Mouse (Mus musculus) forebrain, embryonic 14.5 days (tissue): ENCODE results near the gene Kif1c. TPM values are rescaled to one million over a fixed set of nuclear protein-coding genes. Genes with fewer than 3 reads are reported as not detected.

Experiments
- ATAC-seq: fragments of 200-750 bp; cut with Nextera tagmentation; 2 replicates; pipeline ENCODE4 v1.8.0; 2017; ENCODE audit warnings: mild to moderate bottlenecking, moderate library complexity
- DNase-seq: peaks from one replicate; pipeline ENCODE4 v3.0.0-alpha.2; 2015; ENCODE audit warnings: low spot score
- H3K27ac ChIP-seq: fragments of 300-500 bp; sonication (generic); 2 replicates; pipeline ENCODE4 v1.5.1; 2014; ENCODE audit warnings: low read depth, mild to moderate bottlenecking, control low read depth, low read length, moderate library complexity
- H3K27me3 ChIP-seq: fragments of 300-500 bp; sonication (generic); replicated peaks from 2 replicates; pipeline ENCODE4 v1.6.1; 2014; ENCODE audit warnings: low read length, control low read depth, mixed read lengths; ENCODE audit not compliant: control insufficient read depth, insufficient read depth
- H3K36me3 ChIP-seq: fragments of 300-500 bp; sonication (generic); 2 replicates; pipeline ENCODE4 v1.6.1; 2014; ENCODE audit warnings: low read length, control low read depth; ENCODE audit not compliant: control insufficient read depth, insufficient read depth
- H3K4me1 ChIP-seq: fragments of 300-500 bp; sonication (generic); 2 replicates; pipeline ENCODE4 v1.6.1; 2014; ENCODE audit warnings: antibody characterized with exemption, low read length, control low read depth; ENCODE audit not compliant: control insufficient read depth, insufficient read depth
- H3K4me2 ChIP-seq: fragments of 300-500 bp; sonication (generic); 2 replicates; pipeline ENCODE4 v1.6.1; 2014; ENCODE audit warnings: mild to moderate bottlenecking, control low read depth, low read length
- H3K4me3 ChIP-seq: fragments of 300-500 bp; sonication (generic); 2 replicates; pipeline ENCODE4 v1.5.1; 2014; ENCODE audit warnings: low read depth, low read length, control low read depth
- H3K9ac ChIP-seq: fragments of 300-500 bp; sonication (generic); 2 replicates; pipeline ENCODE4 v1.6.1; 2014; ENCODE audit warnings: mild to moderate bottlenecking, low read length, control low read depth, moderate library complexity
- H3K9me3 ChIP-seq: fragments of 300-500 bp; sonication (generic); replicated peaks from 2 replicates; pipeline ENCODE4 v1.6.1; 2016; ENCODE audit warnings: low read length, control low read depth, mixed read lengths; ENCODE audit not compliant: control insufficient read depth
- WGBS: fragments of 180-500 bp; shearing (Covaris S2); extraction: QIAGEN DNeasy Blood & Tissue Kit; methylation state at CpG from one replicate; pipeline ENCODE4 v1.1.7; 2014; 5-methylcytosine and 5-hydroxymethylcytosine counted together
- polyA plus RNA-seq: library from polyadenylated mRNA; unstranded; fragments of >200 nt; fragmentation: Nextera tagmentation; extraction: Ambion mirVana; gene quantifications from 2 replicates; pipeline ENCODE4 v1.2.1, GENCODE M21; 2014

Gene Kif1c
- polyA plus RNA-seq, 1 experiment from 2014 or later: 4.6 TPM

GRCm38 (mm10) chr11:70663957-70664356 is 36.4 kb upstream of the Kif1c start:
- no peak for ATAC-seq
- no peak overlapping the region for H3K4me2 ChIP-seq
- H3K4me1 ChIP-seq: peaks cover 7% of the 10 kb centered on the region
- H3K27ac ChIP-seq: no peak overlapping the region
- H3K9ac ChIP-seq: no peak overlapping the region
- WGBS: 86% methylated on average over 6 of the region's 6 CpGs
- no peaks in the 10 kb centered on the region for H3K27me3 ChIP-seq
- no peak overlapping the region for H3K4me3 ChIP-seq
- H3K9me3 ChIP-seq: no peaks in the 10 kb centered on the region
- H3K36me3 ChIP-seq: peaks cover 52% of the 10 kb centered on the region
- no peak for DNase-seq

GRCm38 (mm10) chr11:70664741-70665140 is 35.6 kb upstream of the Kif1c start:
- 95% methylated on average over 9 of the region's 9 CpGs for WGBS
- Histone ChIP-seq H3K9ac (no peak overlapping the region), H3K4me2 (no peak overlapping the region), H3K27me3 (no peaks in the 10 kb centered on the region), H3K4me1 (peaks cover 7% of the 10 kb centered on the region), H3K36me3 (peaks cover 52% of the 10 kb centered on the region), H3K4me3 (no peak overlapping the region), H3K27ac (no peak overlapping the region), H3K9me3 (no peaks in the 10 kb centered on the region)
- DNase-seq: no peak
- no peak for ATAC-seq

- DNase-seq (no peak), ATAC-seq (no peak)
- peaks cover 14% of the 10 kb centered on the region for H3K4me1 ChIP-seq
- no peak overlapping the region for H3K4me3 ChIP-seq
- no peak overlapping the region for H3K9ac ChIP-seq
- 94% methylated on average over 8 of the region's 8 CpGs for WGBS
- H3K36me3 ChIP-seq: peaks cover 49% of the 10 kb centered on the region
- no peaks in the 10 kb centered on the region for H3K9me3 ChIP-seq
- no peaks in the 10 kb centered on the region for H3K27me3 ChIP-seq
- no peak overlapping the region for H3K27ac ChIP-seq
- no peak overlapping the region for H3K4me2 ChIP-seq
These were observed 33.7 kb upstream of the Kif1c start for GRCm38 (mm10) chr11:70666687-70667086.

GRCm38 (mm10) chr11:70667271-70668150 is 32.8 kb upstream of the Kif1c start:
- Histone ChIP-seq H3K27ac (peak overlapping the region; percentile 74; the same call in 1 of the 2 replicates), H3K9ac (peak overlapping the region; percentile 70), H3K27me3 (no peaks in the 10 kb centered on the region), H3K9me3 (no peaks in the 10 kb centered on the region), H3K4me3 (peak overlapping the region; percentile 68), H3K4me2 (peak overlapping the region; percentile 85), H3K4me1 (peaks cover 14% of the 10 kb centered on the region), H3K36me3 (peaks cover 50% of the 10 kb centered on the region)
- 72% methylated on average over 14 of the region's 14 CpGs for WGBS
- DNase-seq (no peak), ATAC-seq (no peak)

- 1% methylated on average over 15 of the region's 15 CpGs for WGBS
- DNase-seq: no peak
- ATAC-seq: no peak
These were observed 32.0 kb upstream of the Kif1c start for GRCm38 (mm10) chr11:70668335-70668770.

GRCm38 (mm10) chr11:70668771-70669505 is 31.4 kb upstream of the Kif1c start, which contains the start of gene Spag7:
Gene Spag7 (minus strand): TSS chr11:70669416.
- ATAC-seq: peak; percentile 97
- no peaks in the 10 kb centered on the region for H3K9me3 ChIP-seq
- peak within 1 kb of the TSS; percentile 68 for H3K4me3 ChIP-seq
- no peaks in the 10 kb centered on the region for H3K27me3 ChIP-seq
- peak within 1 kb of the TSS; percentile 96 for H3K27ac ChIP-seq
- peak; percentile 100 for DNase-seq
- peak within 1 kb of the TSS; percentile 83 for H3K9ac ChIP-seq
- peaks cover 39% of the 10 kb centered on the region for H3K36me3 ChIP-seq
- H3K4me2 ChIP-seq: peak within 1 kb of the TSS; percentile 97
- H3K4me1 ChIP-seq: peaks cover 14% of the 10 kb centered on the region
- under 1% methylated on average over 44 of the region's 44 CpGs for WGBS

More at GRCm38 (mm10) chr11:70668335-70668770, 32.0 kb upstream of the Kif1c start:
- Histone ChIP-seq H3K4me3 (peak overlapping the region; percentile 68), H3K9me3 (no peaks in the 10 kb centered on the region), H3K4me2 (peak overlapping the region; percentile 85), H3K36me3 (peaks cover 42% of the 10 kb centered on the region), H3K4me1 (peaks cover 14% of the 10 kb centered on the region), H3K27ac (peak overlapping the region; percentile 74), H3K9ac (peak overlapping the region; percentile 70), H3K27me3 (no peaks in the 10 kb centered on the region)

- peak overlapping the region; percentile 96 for H3K27ac ChIP-seq
- DNase-seq (peak; percentile 78), ATAC-seq (peak; percentile 47)
- H3K36me3 ChIP-seq: peaks cover 36% of the 10 kb centered on the region
- under 1% methylated on average over 31 of the region's 31 CpGs for WGBS
- H3K4me3 ChIP-seq: peak overlapping the region; percentile 68
- H3K9ac ChIP-seq: peak overlapping the region; percentile 83
- no peaks in the 10 kb centered on the region for H3K9me3 ChIP-seq
- H3K27me3 ChIP-seq: no peaks in the 10 kb centered on the region
- peak overlapping the region; percentile 97 for H3K4me2 ChIP-seq
- peaks cover 14% of the 10 kb centered on the region for H3K4me1 ChIP-seq
These were observed 30.6 kb upstream of the Kif1c start for GRCm38 (mm10) chr11:70669582-70670345.

GRCm38 (mm10) chr11:70670483-70670882 is 29.9 kb upstream of the Kif1c start:
- H3K27me3 ChIP-seq: no peaks in the 10 kb centered on the region
- H3K9ac ChIP-seq: peak overlapping the region; percentile 83
- H3K4me1 ChIP-seq: peaks cover 14% of the 10 kb centered on the region
- whole genome bisulfite sequencing: 39% methylated on average over 14 of the region's 14 CpGs
- H3K36me3 ChIP-seq: peaks cover 36% of the 10 kb centered on the region
- ATAC-seq (no peak), DNase-seq (no peak)
- H3K27ac ChIP-seq: peak overlapping the region; percentile 96; the same call in 1 of the 2 replicates
- peak overlapping the region; percentile 68 for H3K4me3 ChIP-seq
- no peaks in the 10 kb centered on the region for H3K9me3 ChIP-seq
- peak overlapping the region; percentile 97 for H3K4me2 ChIP-seq
